ENCODE assay signal across 24 mouse cellular contexts in the genomic region with DNA sequence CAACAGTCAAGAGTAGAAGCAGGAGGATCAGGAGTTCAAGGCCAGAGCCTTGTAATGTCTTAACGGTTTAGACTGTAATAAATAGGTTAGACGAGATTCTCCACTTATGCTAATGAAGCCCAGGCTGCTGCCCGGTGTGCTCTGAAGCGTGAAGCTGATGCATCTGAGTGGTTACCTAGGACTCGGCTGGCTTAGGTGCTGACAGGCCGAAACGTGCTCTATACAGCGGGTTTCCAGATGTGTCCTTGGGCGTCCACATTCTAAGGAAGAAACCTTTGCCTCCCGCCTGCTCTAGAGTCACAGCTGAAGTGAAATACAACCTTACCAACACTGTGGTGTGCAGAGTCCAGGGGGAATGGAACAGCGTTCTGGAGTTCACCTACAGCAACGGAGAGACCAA. TPM values are rescaled to one million over a fixed set of nuclear protein-coding genes. Genes with fewer than 3 reads are reported as not detected.
DNase-seq lines count a peak whose midpoint lies in the region; ATAC-seq and TF ChIP-seq lines count a peak whose summit lies in the region.
"Had no signal": no experiment of that assay in that cellular context is flagged by ENCODE, and none has a peak within 500 bp of the region (broad histone marks: within the 10 kb centered on the region; RNA-seq: fewer than 3 reads in every experiment).

No protein-coding gene starts in this region.

- 53% methylated on average over 12 of the region's 12 CpGs for WGBS in kidney, embryonic 16.5 days
- 70% methylated on average over 12 of the region's 12 CpGs for WGBS in neural tube, embryonic 14.5 days
- 86% methylated on average over 12 of the region's 12 CpGs for WGBS in intestine, embryonic 16.5 days

- intact Hi-C loops in heart, postnatal 10 days (cut with DNase I): no loop called here

- no peak overlapping the region for H3K9ac ChIP-seq in kidney, embryonic 16.5 days (replicated peaks; ENCODE audit: low read length)
- no peak overlapping the region for H3K9ac ChIP-seq in neural tube, embryonic 14.5 days (replicated peaks; ENCODE audit: low read depth, low read length)
- H3K9ac ChIP-seq in intestine, embryonic 16.5 days (ENCODE audit: low read depth, low read length): no peak overlapping the region
- H3K9ac ChIP-seq: heart, embryonic 13.5 days; hindbrain, embryonic 15.5 days; limb, embryonic 13.5 days; liver, embryonic 14.5 days; lung, embryonic 15.5 days; stomach, embryonic 15.5 days had no signal

- ATAC-seq in kidney, embryonic 16.5 days (ENCODE audit: low FRiP score, low TSS enrichment): peak; percentile 89
- ATAC-seq in neural tube, embryonic 14.5 days (ENCODE audit: low read depth): no peak; the same call in 1 of the 2 replicates
- ATAC-seq in intestine, embryonic 16.5 days: no peak
- ATAC-seq: forebrain, embryonic 16.5 days; intestine, postnatal 0 days had no signal

- H3K27ac ChIP-seq in layer of hippocampus, adult 2 months: peak overlapping the region; percentile 43; the same call in 1 of the 2 replicates
- peak overlapping the region; percentile 48 for H3K27ac ChIP-seq in kidney, embryonic 16.5 days (ENCODE audit: low read length)
- 0 out of 2 replicates have a peak overlapping the region, but pooled peaks have one; percentile 3 for H3K27ac ChIP-seq in neural tube, embryonic 14.5 days (ENCODE audit: low read depth, low read length)
- no peak overlapping the region for H3K27ac ChIP-seq in intestine, embryonic 16.5 days (ENCODE audit: low read length)
- H3K27ac ChIP-seq: heart, embryonic 13.5 days; hindbrain, embryonic 15.5 days; limb, embryonic 13.5 days; liver, embryonic 14.5 days; lung, embryonic 15.5 days; stomach, embryonic 15.5 days had no signal

- no peak for DNase-seq in layer of hippocampus, adult 2 months (ENCODE audit: low spot score in 2 of 2)
- DNase-seq in layer of hippocampus, postnatal 10 days (ENCODE audit: low spot score in 2 of 2): no peak
- DNase-seq in kidney, adult 18-20 months: peak; percentile 32
- no peak for DNase-seq in gastrocnemius, postnatal 10 days
- no peak for DNase-seq in heart, postnatal 10 days
- DNase-seq: B cell, adult 2 months; cerebellum, adult 8-10 months; heart, postnatal 36 days; layer of hippocampus, adult 9-11 months; lung, postnatal 4 days; right cerebral cortex, postnatal 25 days; thymus, postnatal 25 days had no signal

- no peaks in the 10 kb centered on the region for H3K9me3 ChIP-seq in kidney, embryonic 16.5 days (ENCODE audit: low read length)
- H3K9me3 ChIP-seq in neural tube, embryonic 14.5 days (ENCODE audit: control insufficient read depth, low read length): no peaks in the 10 kb centered on the region
- no peaks in the 10 kb centered on the region for H3K9me3 ChIP-seq in intestine, embryonic 16.5 days (ENCODE audit: control insufficient read depth, low read length)
- H3K9me3 ChIP-seq: heart, embryonic 13.5 days; hindbrain, embryonic 15.5 days; limb, embryonic 13.5 days; lung, embryonic 15.5 days; stomach, embryonic 15.5 days had no signal

- peaks cover 12% of the 10 kb centered on the region; the same call in 1 of the 2 replicates for H3K4me1 ChIP-seq in kidney, embryonic 16.5 days (ENCODE audit: insufficient read depth, low read length)
- no peaks in the 10 kb centered on the region for H3K4me1 ChIP-seq in neural tube, embryonic 14.5 days (ENCODE audit: control insufficient read depth, insufficient read depth, low read length)
- H3K4me1 ChIP-seq in intestine, embryonic 16.5 days (ENCODE audit: control insufficient read depth, insufficient read depth, low read length): no peaks in the 10 kb centered on the region
- H3K4me1 ChIP-seq: heart, embryonic 13.5 days; hindbrain, embryonic 15.5 days; lung, embryonic 15.5 days; stomach, embryonic 15.5 days had no signal

- H3K4me3 ChIP-seq in layer of hippocampus, adult 2 months: no peak overlapping the region
- H3K4me3 ChIP-seq in kidney, embryonic 16.5 days (ENCODE audit: low read length): no peak overlapping the region
- no peak overlapping the region for H3K4me3 ChIP-seq in neural tube, embryonic 14.5 days (ENCODE audit: low read depth, low read length)
- no peak overlapping the region for H3K4me3 ChIP-seq in intestine, embryonic 16.5 days (ENCODE audit: low read length)
- H3K4me3 ChIP-seq: erythroblast, embryonic 14.5 days; heart, embryonic 13.5 days; hindbrain, embryonic 15.5 days; limb, embryonic 13.5 days; lung, embryonic 15.5 days; stomach, embryonic 15.5 days had no signal

- H3K27me3 ChIP-seq in kidney, embryonic 16.5 days (ENCODE audit: insufficient read depth, low read length): no peaks in the 10 kb centered on the region
- no peaks in the 10 kb centered on the region for H3K27me3 ChIP-seq in neural tube, embryonic 14.5 days (ENCODE audit: control insufficient read depth, insufficient read depth, low read length)
- no peaks in the 10 kb centered on the region for H3K27me3 ChIP-seq in intestine, embryonic 16.5 days (replicated peaks; ENCODE audit: control insufficient read depth, insufficient read depth, low read length)
- H3K27me3 ChIP-seq: heart, embryonic 13.5 days; hindbrain, embryonic 15.5 days; limb, embryonic 13.5 days; lung, embryonic 15.5 days; stomach, embryonic 15.5 days had no signal

- TF ChIP-seq CTCF in layer of hippocampus, adult 2 months (conservative IDR thresholded peaks at IDR 0.05): no peak

- H3K36me3 ChIP-seq in kidney, embryonic 16.5 days (ENCODE audit: insufficient read depth, low read length): peaks cover 22% of the 10 kb centered on the region
- peaks cover 22% of the 10 kb centered on the region; the same call in 1 of the 2 replicates for H3K36me3 ChIP-seq in neural tube, embryonic 14.5 days (ENCODE audit: control insufficient read depth, insufficient read depth, low read length)
- 0 out of 2 replicates have a peak, but pooled peaks cover 2% of the 10 kb centered on the region for H3K36me3 ChIP-seq in intestine, embryonic 16.5 days (ENCODE audit: control insufficient read depth, insufficient read depth, low read length)

- no peak overlapping the region for H3K4me2 ChIP-seq in kidney, embryonic 16.5 days (replicated peaks; ENCODE audit: low read depth, low read length)
- H3K4me2 ChIP-seq in neural tube, embryonic 14.5 days (ENCODE audit: low read depth, low read length): no peak overlapping the region
- H3K4me2 ChIP-seq in intestine, embryonic 16.5 days (ENCODE audit: low read depth, low read length): no peak overlapping the region
- H3K4me2 ChIP-seq: heart, embryonic 13.5 days; hindbrain, embryonic 15.5 days; limb, embryonic 13.5 days; lung, embryonic 15.5 days; stomach, embryonic 15.5 days had no signal

RNA-seq across cellular contexts. Expression of a gene that starts 17.1 kb away (rescaled TPM):
- total RNA-seq in layer of hippocampus, adult 2 months (2021): 10 to 100 TPM; 29.8 to 32.8 TPM
- 10 to 100 TPM; 59.6 to 59.7 TPM for total RNA-seq in layer of hippocampus, postnatal 10 days (2021)
- polyA plus RNA-seq in kidney, embryonic 16.5 days (2015; fragmentation: Nextera tagmentation; extraction: Ambion mirVana): 86.4 and 90.6 TPM in 2 replicates
- polyA plus RNA-seq in neural tube, embryonic 14.5 days (2014; fragmentation: Nextera tagmentation; extraction: Ambion mirVana): 80.0 and 97.2 TPM in 2 replicates
- 10 to 100 TPM; 31.4 to 37.7 TPM for total RNA-seq in gastrocnemius, postnatal 10 days (2021)
- total RNA-seq in heart, postnatal 10 days (2021): 10 to 100 TPM; 48.7 to 49.1 TPM
- polyA plus RNA-seq in intestine, embryonic 16.5 days (2015; fragmentation: Nextera tagmentation; extraction: Ambion mirVana): 89.3 and 95.9 TPM in 2 replicates

RNA-seq across cellular contexts. Expression of a gene that starts 49.3 kb away (rescaled TPM):
- total RNA-seq in layer of hippocampus, adult 2 months (2021): 10 to 100 TPM; 18.2 to 18.3 TPM
- total RNA-seq in layer of hippocampus, postnatal 10 days (2021): 10 to 100 TPM; 23.1 to 25.0 TPM
- polyA plus RNA-seq in kidney, embryonic 16.5 days (2015; fragmentation: Nextera tagmentation; extraction: Ambion mirVana): 15.3 and 15.8 TPM in 2 replicates
- polyA plus RNA-seq in neural tube, embryonic 14.5 days (2014; fragmentation: Nextera tagmentation; extraction: Ambion mirVana): 15.1 and 21.6 TPM in 2 replicates
- total RNA-seq in gastrocnemius, postnatal 10 days (2021): 10 to 100 TPM; 14.8 to 14.9 TPM
- total RNA-seq in heart, postnatal 10 days (2021): 10 to 100 TPM; 23.4 to 27.3 TPM
- polyA plus RNA-seq in intestine, embryonic 16.5 days (2015; fragmentation: Nextera tagmentation; extraction: Ambion mirVana): 8.8 and 9.4 TPM in 2 replicates
